Mouse (Mus musculus) erythroblast, embryonic 14.5 days (primary cell): ENCODE measurements around the gene Olfr975.
"Not testable (repeated sequence)": the region's sequence is repeated elsewhere in the genome, so short reads cannot be mapped to it uniquely, and the experiment has no call there.

Experiments
- GATA1 ChIP-seq: IDR thresholded peaks from 2 replicates; pipeline ENCODE4 v1.6.1; 2012; ENCODE audit warnings: low read length, inconsistent platforms, mixed read lengths
- TAL1 ChIP-seq: IDR thresholded peaks from 3 replicates; pipeline ENCODE4 v1.6.1; 2012; ENCODE audit warnings: low read length, inconsistent platforms, mixed read lengths

- TF ChIP-seq GATA1, TAL1: not testable (repeated sequence)
These were observed 24.8 kb upstream of the Olfr975 start for GRCm38 (mm10) chr9:39976581-39977145.
